Mouse (Mus musculus): ENCODE data around the gene Rgl1. TPM values are rescaled to one million over a fixed set of nuclear protein-coding genes. Genes with fewer than 3 reads are reported as not detected.

The Rgl1 gene
- polyA plus RNA-seq, 1 experiment from 2014 or later, result 36.3 TPM

DNA sequence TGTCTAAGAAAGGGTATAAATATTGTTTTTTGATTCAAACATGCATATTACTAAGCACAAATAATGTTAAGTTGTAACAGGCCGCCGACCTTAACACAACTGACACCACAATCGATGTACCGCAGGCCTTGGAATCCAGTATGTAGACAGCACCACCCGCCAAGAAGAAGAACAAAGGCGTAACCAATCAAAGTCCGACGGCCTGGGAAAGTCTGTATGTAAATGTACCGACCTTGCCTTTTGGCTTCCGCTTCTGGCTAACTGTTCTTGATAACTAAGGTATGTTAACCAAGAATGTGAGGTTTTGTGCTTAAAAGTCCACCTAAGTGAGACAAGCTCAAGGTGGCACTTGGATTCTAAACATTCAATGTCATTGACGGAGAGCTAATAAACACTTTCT lies 26.8 kb downstream of the Rgl1 start:
- Histone ChIP-seq H3K4me2 (replicated peaks) (no peak overlapping the region), H3K27me3 (no peaks in the 10 kb centered on the region), H3K4me1 (peaks cover 5% of the 10 kb centered on the region; the same call in 1 of the 2 replicates), H3K9ac (no peak overlapping the region), H3K4me3 (replicated peaks) (no peak overlapping the region), H3K27ac (replicated peaks) (no peak overlapping the region), H3K9me3 (replicated peaks) (no peaks in the 10 kb centered on the region), H3K36me3 (no peaks in the 10 kb centered on the region)
- 89% methylated on average over 11 of the region's 11 CpGs for WGBS
- ATAC-seq (ENCODE audit: insufficient number of reproducible peaks, low FRiP score, low TSS enrichment, low read depth), result no peak

DNA sequence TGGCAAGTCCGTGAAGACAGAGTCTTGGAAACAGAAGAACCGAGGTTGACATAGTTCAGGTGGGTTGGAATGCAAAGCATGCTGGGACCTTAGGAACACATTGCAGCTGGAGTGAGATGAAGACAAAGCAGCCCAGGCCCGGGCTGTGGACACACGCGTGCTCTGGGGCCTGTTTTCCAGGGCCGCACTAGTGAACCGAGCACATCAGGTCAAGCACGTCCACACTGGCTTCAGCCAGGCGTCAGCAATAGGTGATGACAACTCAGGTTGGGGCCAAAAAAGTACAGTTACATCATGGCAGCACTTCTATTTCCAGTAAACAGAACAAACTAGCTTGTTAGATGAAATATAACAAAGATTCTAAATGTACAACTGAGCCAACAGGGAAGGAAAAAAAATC lies 27.4 kb downstream of the Rgl1 start:
- H3K36me3 ChIP-seq, result no peaks in the 10 kb centered on the region
- ATAC-seq (ENCODE audit: insufficient number of reproducible peaks, low FRiP score, low TSS enrichment, low read depth), result no peak

DNA sequence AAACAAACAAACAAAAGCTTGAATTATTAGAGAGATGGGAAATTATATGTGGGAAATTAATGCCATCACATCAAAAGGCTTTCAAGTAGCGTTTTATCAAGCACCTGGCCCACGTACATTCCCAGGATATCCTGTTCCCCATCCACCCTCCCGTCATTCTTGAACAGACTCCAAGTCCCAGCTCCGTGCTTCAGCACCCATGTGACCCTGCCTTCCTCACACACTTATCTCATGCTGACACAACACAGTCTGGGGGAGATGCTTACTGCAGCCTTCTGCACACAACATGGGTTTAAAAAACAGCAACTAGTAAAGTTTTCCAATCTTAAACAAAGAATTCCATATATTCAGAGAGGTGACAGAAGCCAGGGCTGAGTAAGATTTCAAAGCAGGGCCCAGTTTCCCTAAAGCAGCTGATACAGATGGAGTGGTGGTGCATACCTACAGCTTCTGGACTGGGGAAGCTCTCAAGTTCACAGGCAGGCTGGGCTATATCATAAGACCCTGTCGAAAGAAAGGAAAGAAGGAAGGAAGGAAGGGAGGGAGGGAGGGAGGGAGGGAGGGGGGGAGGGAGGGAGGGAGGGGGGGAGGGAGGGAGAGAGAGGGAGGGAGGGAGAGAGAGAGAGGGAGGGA lies 38.4 kb downstream of the Rgl1 start:
- WGBS, result 50% methylated on average over 4 of the region's 5 CpGs
- H3K9ac ChIP-seq, result no peak overlapping the region
- H3K9me3 ChIP-seq (replicated peaks), result no peaks in the 10 kb centered on the region
- no peak overlapping the region for H3K27ac ChIP-seq (replicated peaks)
- no peaks in the 10 kb centered on the region for H3K4me1 ChIP-seq
- H3K27me3 ChIP-seq, result no peaks in the 10 kb centered on the region
- no peaks in the 10 kb centered on the region for H3K36me3 ChIP-seq
- no peak overlapping the region for H3K4me3 ChIP-seq (replicated peaks)
- no peak for ATAC-seq (ENCODE audit: insufficient number of reproducible peaks, low FRiP score, low TSS enrichment, low read depth)
- no peak overlapping the region for H3K4me2 ChIP-seq (replicated peaks)

More for the DNA sequence above, 27.4 kb downstream of the Rgl1 start:
- Histone ChIP-seq H3K4me1 (peaks cover 5% of the 10 kb centered on the region; the same call in 1 of the 2 replicates), H3K4me2 (replicated peaks) (no peak overlapping the region), H3K27ac (replicated peaks) (no peak overlapping the region), H3K4me3 (replicated peaks) (no peak overlapping the region), H3K9ac (no peak overlapping the region), H3K9me3 (replicated peaks) (no peaks in the 10 kb centered on the region), H3K27me3 (no peaks in the 10 kb centered on the region)
- WGBS, result 73% methylated on average over 9 of the region's 9 CpGs

DNA sequence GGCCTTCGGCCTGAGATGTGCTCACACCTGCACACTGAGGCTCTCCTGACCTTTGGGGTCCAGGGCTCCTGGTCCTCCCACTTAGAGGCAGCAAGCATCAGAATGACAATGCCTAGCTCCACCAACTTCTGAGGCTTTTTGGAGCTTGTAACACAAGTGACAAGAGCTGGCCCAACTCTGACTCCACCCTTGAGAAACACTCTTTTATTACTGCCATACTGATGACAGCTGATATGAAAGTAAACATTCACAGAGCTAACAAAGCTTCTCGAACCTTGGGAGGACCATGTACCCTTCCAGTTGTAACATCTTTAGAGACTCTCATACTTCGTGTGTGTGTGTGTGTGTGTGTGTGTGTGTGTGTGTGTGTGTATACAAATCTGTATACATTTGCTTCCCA lies 40.1 kb downstream of the Rgl1 start:
- 72% methylated on average over 3 of the region's 3 CpGs for WGBS

DNA sequence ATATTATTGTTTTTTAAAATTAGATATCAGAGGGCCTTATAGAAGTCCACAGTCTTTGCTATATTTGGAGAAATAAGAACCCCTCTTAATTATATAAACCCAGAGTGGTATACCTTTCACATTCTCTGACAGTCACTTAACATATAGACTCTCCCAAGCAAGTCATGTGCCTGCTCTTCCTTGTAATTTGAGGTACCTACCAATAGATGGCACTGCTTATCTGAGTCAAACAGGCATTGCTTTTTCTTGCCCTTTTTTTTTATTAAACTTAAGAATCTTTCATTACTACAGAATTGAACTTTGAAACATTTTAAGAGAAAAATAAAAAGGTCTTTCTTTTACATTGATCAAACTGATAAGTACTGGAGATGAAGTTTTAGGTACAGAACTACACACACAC lies 41.9 kb downstream of the Rgl1 start:
- no peak for ATAC-seq (ENCODE audit: insufficient number of reproducible peaks, low FRiP score, low TSS enrichment, low read depth)
- Histone ChIP-seq H3K9ac (no peak overlapping the region), H3K9me3 (replicated peaks) (no peaks in the 10 kb centered on the region), H3K4me2 (replicated peaks) (no peak overlapping the region), H3K36me3 (no peaks in the 10 kb centered on the region), H3K4me3 (replicated peaks) (no peak overlapping the region), H3K4me1 (no peaks in the 10 kb centered on the region), H3K27ac (replicated peaks) (no peak overlapping the region), H3K27me3 (no peaks in the 10 kb centered on the region)

More for the DNA sequence above, 40.1 kb downstream of the Rgl1 start:
- Histone ChIP-seq H3K4me1 (no peaks in the 10 kb centered on the region), H3K27me3 (no peaks in the 10 kb centered on the region), H3K9ac (no peak overlapping the region), H3K9me3 (replicated peaks) (no peaks in the 10 kb centered on the region), H3K4me3 (replicated peaks) (no peak overlapping the region), H3K4me2 (replicated peaks) (no peak overlapping the region), H3K36me3 (no peaks in the 10 kb centered on the region), H3K27ac (replicated peaks) (no peak overlapping the region)
- no peak for ATAC-seq (ENCODE audit: insufficient number of reproducible peaks, low FRiP score, low TSS enrichment, low read depth)

DNA sequence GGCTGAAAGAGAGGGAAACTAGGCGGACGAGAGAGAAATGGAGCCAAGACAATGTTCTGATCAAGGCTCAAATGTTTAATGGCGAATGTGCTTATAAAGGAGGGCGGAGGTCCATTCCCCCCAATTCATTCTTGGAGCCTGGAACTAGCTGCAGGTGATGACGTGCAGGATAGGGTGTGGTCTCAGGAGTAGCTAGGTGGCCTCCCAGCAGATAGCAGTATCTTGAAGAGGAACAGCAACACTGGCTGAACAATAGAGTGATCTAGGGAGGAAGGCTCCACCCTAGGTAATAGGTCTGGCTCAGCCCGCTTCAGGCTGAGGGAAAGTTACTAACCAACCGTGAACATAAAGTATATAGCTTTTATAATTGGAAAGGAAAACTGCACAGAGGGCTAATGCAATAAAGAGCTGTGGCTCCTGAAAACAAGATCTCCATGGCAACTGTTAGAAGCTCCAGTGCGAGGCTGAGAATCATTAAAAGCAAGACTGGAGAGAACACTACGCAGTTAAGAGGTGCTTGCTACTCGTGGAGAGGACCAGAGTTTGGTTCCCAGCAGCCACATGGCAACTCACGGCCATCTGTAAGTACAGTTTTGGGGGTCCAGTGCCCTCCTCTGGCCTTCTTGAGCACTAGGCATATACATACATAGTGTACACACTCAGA lies 44.5 kb downstream of the Rgl1 start:
- Histone ChIP-seq H3K9ac (no peak overlapping the region), H3K4me2 (replicated peaks) (no peak overlapping the region), H3K9me3 (replicated peaks) (no peaks in the 10 kb centered on the region), H3K4me1 (peaks cover 3% of the 10 kb centered on the region; the same call in 1 of the 2 replicates), H3K27ac (replicated peaks) (no peak overlapping the region), H3K27me3 (no peaks in the 10 kb centered on the region), H3K4me3 (replicated peaks) (no peak overlapping the region), H3K36me3 (no peaks in the 10 kb centered on the region)
- no peak for ATAC-seq (ENCODE audit: insufficient number of reproducible peaks, low FRiP score, low TSS enrichment, low read depth)
- 73% methylated on average over 11 of the region's 11 CpGs for WGBS

DNA sequence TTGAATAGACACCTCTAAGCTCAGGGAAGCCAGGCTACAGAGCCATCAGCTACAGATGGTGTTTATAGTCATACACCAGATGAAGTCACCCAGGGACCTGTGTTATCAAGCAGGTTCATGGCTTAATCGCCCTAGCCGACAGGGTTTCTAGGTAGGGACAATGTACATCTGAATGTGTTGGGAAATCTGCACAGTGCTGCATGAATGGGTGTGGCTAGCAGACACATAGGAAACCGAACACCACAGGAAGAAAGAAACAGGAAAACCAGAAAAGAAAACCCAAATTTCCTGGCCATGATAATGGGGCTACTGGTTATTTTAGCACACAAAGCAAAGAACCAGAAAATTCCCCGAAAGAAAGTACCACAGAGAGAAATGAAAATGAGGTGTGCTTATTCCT lies 45.2 kb downstream of the Rgl1 start:
- no peaks in the 10 kb centered on the region for H3K36me3 ChIP-seq
- WGBS, result 69% methylated on average over 4 of the region's 4 CpGs
- no peak for ATAC-seq (ENCODE audit: insufficient number of reproducible peaks, low FRiP score, low TSS enrichment, low read depth)

DNA sequence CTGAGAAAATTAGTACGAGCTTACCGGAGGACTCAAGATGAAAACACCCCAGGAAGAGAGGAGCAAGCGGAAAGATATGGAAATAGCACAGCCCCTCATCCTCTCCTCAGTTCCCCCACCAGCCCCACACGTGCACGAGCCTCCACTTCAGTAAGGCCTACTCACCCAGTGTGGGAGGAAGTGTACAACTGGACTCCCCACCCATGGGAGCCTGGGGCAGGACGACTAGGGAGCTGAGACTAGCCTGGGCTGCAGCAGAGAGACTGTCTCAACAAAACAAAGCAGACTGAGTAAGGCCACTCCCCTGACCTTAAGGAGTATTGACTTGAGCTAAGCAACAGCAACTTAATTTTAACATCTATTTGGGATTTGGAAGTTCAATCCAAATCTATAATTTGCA lies 48.0 kb downstream of the Rgl1 start:
- Histone ChIP-seq H3K27me3 (no peaks in the 10 kb centered on the region), H3K4me3 (replicated peaks) (no peak overlapping the region), H3K9ac (no peak overlapping the region), H3K4me1 (peaks cover 9% of the 10 kb centered on the region; the same call in 1 of the 2 replicates), H3K4me2 (replicated peaks) (no peak overlapping the region), H3K9me3 (replicated peaks) (no peaks in the 10 kb centered on the region), H3K27ac (replicated peaks) (0 out of 2 replicates have a peak overlapping the region, but pooled peaks have one; percentile 17), H3K36me3 (no peaks in the 10 kb centered on the region)
- ATAC-seq (ENCODE audit: insufficient number of reproducible peaks, low FRiP score, low TSS enrichment, low read depth), result no peak
- 55% methylated on average over 6 of the region's 6 CpGs for WGBS

More for the DNA sequence above, 45.2 kb downstream of the Rgl1 start:
- H3K9ac ChIP-seq, result no peak overlapping the region
- H3K27ac ChIP-seq (replicated peaks), result no peak overlapping the region
- H3K4me2 ChIP-seq (replicated peaks), result no peak overlapping the region
- H3K27me3 ChIP-seq, result no peaks in the 10 kb centered on the region
- H3K4me1 ChIP-seq, result peaks cover 3% of the 10 kb centered on the region; the same call in 1 of the 2 replicates
- H3K9me3 ChIP-seq (replicated peaks), result no peaks in the 10 kb centered on the region
- H3K4me3 ChIP-seq (replicated peaks), result no peak overlapping the region

DNA sequence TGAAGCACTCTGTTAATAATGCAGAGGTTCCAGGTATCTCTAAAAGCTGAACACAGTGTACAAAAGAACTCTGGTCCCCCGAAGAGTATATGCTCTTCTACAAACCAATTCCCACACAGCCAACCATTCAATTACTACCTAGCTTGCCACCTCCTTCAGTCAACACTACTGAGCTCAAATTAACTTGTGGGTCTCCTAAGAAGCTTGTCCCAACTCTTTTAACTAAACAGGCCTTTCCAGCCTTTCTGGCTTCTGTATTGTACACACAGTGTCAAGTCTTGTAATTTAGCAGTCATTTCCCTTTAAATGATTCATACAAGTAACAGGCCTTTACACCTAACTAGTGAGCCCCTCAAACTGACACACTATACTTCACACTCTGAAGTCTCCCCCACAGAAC lies 48.8 kb downstream of the Rgl1 start:
- no peak overlapping the region for H3K4me2 ChIP-seq (replicated peaks)
- no peak overlapping the region for H3K9ac ChIP-seq
- H3K27ac ChIP-seq (replicated peaks), result no peak overlapping the region
- no peak for ATAC-seq (ENCODE audit: insufficient number of reproducible peaks, low FRiP score, low TSS enrichment, low read depth)
- peaks cover 9% of the 10 kb centered on the region; the same call in 1 of the 2 replicates for H3K4me1 ChIP-seq
- H3K36me3 ChIP-seq, result no peaks in the 10 kb centered on the region
- WGBS, result 70% methylated on average over 1 of the region's 1 CpGs
- H3K27me3 ChIP-seq, result no peaks in the 10 kb centered on the region; the same call in 1 of the 2 replicates
- H3K4me3 ChIP-seq (replicated peaks), result no peak overlapping the region
- no peaks in the 10 kb centered on the region for H3K9me3 ChIP-seq (replicated peaks)

DNA sequence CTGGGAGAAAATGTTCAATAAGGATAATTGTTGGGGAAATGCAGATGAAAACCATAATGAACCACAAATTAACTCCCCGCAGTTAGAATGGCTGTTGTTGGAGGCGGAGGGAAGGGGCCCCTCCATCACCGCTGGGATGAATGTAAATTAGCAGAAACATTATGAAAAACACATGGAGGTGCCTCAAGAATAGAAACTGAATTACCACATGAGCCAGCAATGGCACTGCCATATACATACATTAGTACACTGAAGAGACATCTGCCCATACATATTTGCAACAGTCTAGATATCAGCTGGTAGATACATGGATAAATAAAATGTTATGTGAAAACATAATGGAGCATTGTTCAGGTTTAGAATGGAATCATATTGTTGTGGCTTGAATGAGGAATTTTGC lies 51.7 kb downstream of the Rgl1 start:
- peaks cover 13% of the 10 kb centered on the region for H3K4me1 ChIP-seq
- no peak overlapping the region for H3K9ac ChIP-seq
- no peak; the same call in 1 of the 2 replicates for ATAC-seq (ENCODE audit: insufficient number of reproducible peaks, low FRiP score, low TSS enrichment, low read depth)
- H3K36me3 ChIP-seq, result no peaks in the 10 kb centered on the region
- 51% methylated on average over 3 of the region's 3 CpGs for WGBS
- no peak overlapping the region for H3K27ac ChIP-seq (replicated peaks)
- H3K9me3 ChIP-seq (replicated peaks), result no peaks in the 10 kb centered on the region
- H3K27me3 ChIP-seq, result no peaks in the 10 kb centered on the region; the same call in 1 of the 2 replicates
- H3K4me2 ChIP-seq (replicated peaks), result no peak overlapping the region
- H3K4me3 ChIP-seq (replicated peaks), result no peak overlapping the region

DNA sequence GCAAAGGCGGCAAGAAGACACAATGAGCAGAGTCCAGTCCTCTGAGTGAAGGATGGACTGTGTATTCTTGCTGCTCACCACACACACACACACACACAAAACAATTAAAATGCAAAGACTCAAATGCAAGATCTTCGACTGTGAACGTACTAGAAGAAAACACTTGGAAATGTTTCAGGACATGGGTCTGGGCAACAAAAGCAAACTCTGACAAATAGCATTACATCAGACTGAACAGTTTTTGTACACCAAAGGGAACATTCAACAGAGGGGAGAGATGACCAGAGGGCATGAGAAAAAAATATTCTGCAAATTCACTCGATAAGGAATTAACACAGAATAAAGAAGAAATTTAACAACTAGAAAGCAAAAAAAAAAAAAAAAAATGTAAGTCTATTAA lies 52.2 kb downstream of the Rgl1 start:
- Histone ChIP-seq H3K27me3 (no peaks in the 10 kb centered on the region; the same call in 1 of the 2 replicates), H3K4me3 (replicated peaks) (no peak overlapping the region), H3K4me1 (peaks cover 13% of the 10 kb centered on the region), H3K9me3 (replicated peaks) (no peaks in the 10 kb centered on the region), H3K36me3 (no peaks in the 10 kb centered on the region), H3K4me2 (replicated peaks) (no peak overlapping the region), H3K9ac (no peak overlapping the region), H3K27ac (replicated peaks) (no peak overlapping the region)
- 54% methylated on average over 4 of the region's 4 CpGs for WGBS
- no peak for ATAC-seq (ENCODE audit: insufficient number of reproducible peaks, low FRiP score, low TSS enrichment, low read depth)

Data from embryonic facial prominence, embryonic 15.5 days (tissue).